Mouse (Mus musculus): ENCODE data around the gene Cdc37.

Gene Cdc37

DNA sequence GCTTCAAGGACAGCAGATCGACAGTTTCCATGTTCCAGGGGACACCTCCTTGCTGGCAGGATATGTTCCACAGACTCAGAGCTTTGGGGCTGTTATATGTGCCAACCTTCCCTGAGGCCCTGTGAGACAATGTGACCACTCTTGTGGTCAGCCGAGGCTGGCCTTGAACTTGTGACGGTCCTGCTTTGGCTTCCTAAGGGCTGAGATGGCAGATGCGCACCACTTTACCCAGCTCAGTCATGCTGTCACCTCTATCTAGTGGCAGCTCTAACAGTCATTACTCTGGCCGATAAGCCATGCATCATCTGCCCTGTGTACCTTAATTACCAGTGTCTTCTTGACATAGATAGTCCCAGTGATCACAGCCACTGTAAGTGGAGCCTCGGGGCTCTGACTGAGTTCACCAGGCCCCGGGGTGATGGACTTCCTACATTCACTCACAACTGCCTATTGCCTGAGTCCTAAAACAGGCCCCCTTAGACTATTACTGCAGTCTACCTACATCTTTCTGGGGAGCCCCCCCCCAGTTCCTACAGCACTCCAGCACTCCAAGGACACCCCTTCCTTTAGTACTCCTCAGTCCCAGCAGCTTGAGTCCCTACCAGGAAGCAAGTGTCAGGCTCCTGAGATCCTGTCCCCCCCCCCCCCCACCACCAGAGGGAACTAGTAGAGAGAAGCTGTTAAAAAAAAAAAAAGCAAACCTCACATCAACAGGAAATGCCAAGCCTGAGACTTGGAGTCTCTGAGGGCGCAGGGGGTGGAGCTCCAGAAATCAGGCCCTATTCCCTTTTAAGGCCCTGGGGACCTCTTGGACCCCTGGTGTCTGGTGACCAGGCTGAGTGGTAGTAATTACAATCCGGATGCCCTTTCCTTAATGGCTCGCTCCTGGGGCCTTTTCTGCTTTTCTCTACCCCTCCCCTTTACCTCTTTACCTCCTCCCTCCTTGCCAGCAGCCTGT lies 17.6 kb upstream of the Cdc37 start:
- DNase-seq (ENCODE audit: low spot score in 2 of 2) = no peak

DNA sequence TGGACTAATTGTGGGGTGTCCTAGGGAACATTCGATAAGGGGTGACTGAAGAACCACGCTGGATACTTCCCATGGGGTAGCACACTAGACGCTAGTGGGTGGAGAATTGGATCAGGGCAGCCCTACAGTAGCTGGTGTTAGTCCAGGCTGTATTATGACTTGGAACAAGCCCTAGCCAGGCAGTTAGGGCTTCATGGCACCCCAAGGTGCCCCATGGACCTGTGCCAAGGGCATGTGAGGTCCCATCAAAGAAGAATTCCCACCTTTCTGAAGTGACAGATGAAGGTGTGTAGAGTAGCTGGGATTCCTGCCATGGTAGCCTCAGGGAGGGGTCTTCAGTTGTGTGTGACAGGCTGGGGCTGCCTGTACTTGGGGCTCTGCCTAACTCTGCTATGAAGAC lies 16.7 kb upstream of the Cdc37 start:
- no peak for DNase-seq (ENCODE audit: low spot score in 2 of 2)

GRCm38 (mm10) chr9:21165952-21166451 lies 16.2 kb upstream of the Cdc37 start:
- peak in 1 of 2 experiments; percentile 62 for DNase-seq (ENCODE audit: low spot score in 2 of 2)

DNA sequence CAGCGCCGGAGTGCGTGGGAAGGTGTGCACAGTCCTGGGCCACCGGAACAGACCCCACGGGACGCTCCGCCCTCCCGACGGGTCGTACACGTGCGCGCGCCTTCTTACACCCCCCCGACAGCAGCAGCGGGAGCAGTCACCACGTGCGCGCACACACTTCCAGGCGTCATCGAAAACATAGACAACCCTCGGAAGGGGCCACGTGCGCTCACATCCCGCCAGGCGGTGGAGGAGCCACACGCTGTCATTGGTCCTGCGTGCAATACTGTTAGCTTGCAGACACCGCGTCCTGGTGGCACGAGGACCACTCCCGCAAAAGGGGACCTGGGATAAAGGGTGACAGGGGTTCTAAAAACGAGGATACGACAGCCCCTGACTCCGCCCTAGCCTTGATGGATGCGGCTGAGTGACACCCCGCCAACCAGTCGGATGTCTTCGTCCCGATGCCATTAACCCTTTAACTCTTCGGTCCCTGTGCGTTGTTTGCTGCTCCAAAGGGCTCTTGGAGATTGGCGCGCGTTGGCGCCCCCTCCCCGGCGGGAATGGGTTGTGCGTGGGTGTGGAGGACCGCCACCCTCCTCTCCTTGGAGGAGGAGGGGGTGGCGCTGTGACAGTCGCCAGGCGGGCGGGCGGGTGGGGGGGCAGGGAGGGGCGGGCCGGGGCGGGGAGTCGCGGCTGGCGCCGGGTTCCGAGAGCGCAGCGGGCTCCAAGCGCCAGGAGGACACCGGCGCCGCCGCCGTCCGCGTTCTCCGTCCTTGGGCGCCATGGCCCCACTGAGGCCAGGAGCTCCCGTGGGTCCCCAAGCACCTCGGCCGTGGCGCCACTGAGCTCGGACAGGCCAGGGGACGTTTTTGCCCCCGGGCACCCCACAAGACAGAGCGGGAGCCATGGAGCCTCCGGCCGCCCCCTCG lies 15.5 kb upstream of the Cdc37 start, which contains the start of gene Pde4a:
Pde4a (plus strand) TSS at position 674 of the 911 bp plus-strand sequence.
- peak; percentile 84 to 90 for DNase-seq (ENCODE audit: low spot score in 2 of 2)

GRCm38 (mm10) chr9:21164072-21164471 lies 14.3 kb upstream of the Cdc37 start:
- DNase-seq (ENCODE audit: low spot score in 2 of 2) = peak in 1 of 2 experiments; percentile 65

GRCm38 (mm10) chr9:21163086-21164050 lies 13.6 kb upstream of the Cdc37 start:
- no peak for DNase-seq (ENCODE audit: low spot score in 2 of 2)

DNA sequence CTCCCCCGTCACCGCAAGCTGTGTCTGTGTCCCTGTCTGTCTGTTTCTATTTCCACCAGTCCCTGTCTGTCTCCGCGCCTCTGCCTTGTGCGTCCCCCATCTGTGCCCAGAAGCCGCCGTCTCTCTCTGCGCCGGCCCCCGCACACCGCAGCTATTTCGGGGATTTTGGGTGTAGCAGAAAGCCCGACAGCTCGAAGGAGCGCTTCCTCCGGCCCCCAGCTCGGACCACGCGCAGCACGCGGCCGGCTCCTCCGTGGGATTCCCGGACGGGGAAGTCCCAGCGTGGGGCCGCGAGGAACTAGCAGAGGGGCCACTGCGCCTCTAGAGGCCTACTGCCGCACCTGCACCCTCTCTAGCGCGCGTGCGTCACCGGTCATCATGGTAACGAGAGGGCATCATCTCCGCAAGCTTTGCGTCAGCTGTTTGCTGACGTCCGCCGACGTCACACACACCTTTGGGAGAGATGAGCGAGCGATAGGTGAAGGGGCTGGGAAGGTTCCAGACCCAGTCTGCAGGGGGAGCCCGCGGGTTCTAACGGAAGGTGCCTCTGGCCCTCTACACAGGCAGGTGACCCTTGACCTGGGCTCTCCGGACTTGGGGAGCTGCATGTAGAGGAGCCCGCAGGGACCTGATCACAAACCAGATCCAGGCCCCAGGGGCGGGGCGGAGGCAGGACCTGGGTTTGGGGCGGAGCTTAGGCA lies 11.6 kb upstream of the Cdc37 start:
- peak; percentile 91 for DNase-seq (ENCODE audit: low spot score in 2 of 2)

DNA sequence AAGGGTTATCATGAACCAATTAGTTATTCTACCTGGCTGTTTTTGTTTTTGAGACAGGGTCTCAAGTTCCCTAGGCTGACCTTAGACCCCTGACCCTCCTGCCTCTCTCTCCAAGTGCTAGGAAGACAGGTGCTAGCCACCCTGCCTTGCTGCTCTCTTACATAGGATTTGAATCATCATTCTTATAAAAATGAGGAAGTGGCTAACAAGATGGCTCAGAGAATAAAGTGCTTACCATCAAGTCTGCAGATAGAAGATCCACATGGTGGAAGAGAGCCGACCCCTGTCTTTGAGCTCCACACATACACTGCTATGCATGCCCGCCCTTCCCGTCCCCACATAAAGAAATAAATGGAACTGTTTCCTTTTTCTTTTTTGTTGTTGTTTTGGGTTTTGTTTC lies 5.0 kb upstream of the Cdc37 start:
- DNase-seq (ENCODE audit: low spot score in 2 of 2) = no peak

- no peak for DNase-seq (ENCODE audit: low spot score in 2 of 2)
Observed at GRCm38 (mm10) chr9:21153833-21154232, 4.1 kb upstream of the Cdc37 start.

DNA sequence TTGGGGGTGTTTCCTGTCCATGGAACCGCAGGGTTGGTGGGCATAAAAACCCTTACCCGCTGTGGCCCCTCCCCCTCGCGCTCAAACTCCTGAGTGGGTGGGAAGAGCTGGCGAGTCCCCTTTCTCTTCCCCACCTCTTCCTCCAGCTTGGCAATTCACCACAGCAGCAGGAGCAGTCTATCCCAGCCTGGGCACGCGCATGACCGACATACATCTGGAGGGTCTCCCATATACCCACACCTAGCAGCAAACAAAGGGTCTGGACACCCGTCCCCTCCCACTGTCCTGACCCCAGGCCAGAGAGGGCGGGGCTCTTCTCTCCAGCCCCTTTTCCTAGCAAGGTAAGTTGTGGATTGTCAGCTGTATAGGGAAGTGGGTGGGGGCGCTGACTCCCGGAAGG lies 3.5 kb upstream of the Cdc37 start:
- no peak for DNase-seq (ENCODE audit: low spot score in 2 of 2)

GRCm38 (mm10) chr9:21152715-21153114 lies 2.9 kb upstream of the Cdc37 start:
- peak in 1 of 2 experiments; percentile 66 for DNase-seq (ENCODE audit: low spot score in 2 of 2)

DNA sequence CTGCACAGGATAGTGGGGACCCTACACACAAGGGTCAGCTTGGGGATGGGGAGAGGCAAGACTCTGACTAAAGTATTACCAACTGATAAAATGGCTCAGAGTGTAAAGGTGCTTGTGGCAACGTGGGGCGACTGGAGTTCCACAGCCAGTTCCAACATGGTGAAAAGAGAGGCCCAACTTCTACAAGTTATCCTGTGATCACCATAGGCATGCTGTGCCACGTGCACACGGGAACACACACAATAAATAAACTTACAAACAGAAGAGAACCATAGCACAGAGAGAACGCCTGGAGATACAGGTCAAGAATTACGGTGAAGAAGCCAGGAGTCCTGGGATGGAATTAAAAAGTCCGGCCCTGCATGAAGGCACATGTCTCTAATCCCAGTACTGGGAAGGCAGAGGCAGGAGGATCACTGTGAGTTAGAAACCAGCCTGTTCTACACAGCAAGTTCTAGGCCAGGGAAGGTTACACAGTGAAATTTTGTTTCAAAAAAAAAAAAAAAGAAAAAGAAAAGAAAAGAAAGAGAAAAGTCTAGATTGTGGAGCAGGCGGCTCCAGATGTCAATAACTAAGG lies 617 bp downstream of the Cdc37 start:
- no peak for DNase-seq (ENCODE audit: low spot score in 2 of 2)

GRCm38 (mm10) chr9:21148427-21148826 lies 1.4 kb downstream of the Cdc37 start:
- no peak for DNase-seq (ENCODE audit: low spot score in 2 of 2)

DNA sequence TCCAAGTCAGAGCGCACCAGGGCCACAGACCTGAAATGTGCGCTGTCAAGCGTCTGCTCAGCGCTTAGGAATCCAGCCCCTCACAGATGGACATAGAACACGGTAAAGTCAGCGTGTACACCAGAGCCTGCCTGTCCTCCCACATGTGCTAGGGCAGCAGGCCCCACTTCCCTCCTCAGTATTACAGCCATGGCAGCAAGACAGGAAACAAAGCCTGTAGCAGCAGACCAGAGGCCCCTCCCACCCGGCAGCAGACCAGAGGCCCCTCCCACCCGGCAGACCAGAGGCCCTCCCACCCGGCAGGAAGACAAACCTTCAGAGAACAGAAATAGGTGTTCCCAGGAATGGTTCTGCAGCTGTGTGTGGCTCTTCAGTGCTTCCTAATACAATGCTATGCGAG lies 3.1 kb downstream of the Cdc37 start:
- DNase-seq (ENCODE audit: low spot score in 2 of 2) = no peak

DNA sequence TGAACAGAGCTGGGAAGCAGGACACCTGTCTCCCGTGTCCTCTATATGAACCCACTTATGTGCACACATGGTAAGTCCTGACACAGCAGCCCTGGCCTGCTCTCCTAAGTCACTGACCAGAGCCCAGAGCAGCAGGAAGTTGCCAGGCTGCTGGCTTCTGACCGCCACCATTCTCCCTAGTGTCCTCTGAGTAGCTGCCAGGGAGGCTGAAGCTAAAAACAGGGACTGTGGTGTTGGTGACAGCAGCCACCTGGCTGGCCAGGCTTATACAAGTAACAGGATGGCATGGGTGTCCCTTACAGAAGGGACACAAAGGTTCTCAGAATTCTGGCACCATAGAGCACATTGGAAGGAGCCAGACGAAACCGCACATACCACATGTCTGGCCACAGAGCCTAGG lies 4.4 kb downstream of the Cdc37 start:
- no peak for DNase-seq (ENCODE audit: low spot score in 2 of 2)

GRCm38 (mm10) chr9:21144361-21144760 lies 5.4 kb downstream of the Cdc37 start:
- DNase-seq (ENCODE audit: low spot score in 2 of 2) = no peak

- DNase-seq (ENCODE audit: low spot score in 2 of 2) = no peak
Observed at GRCm38 (mm10) chr9:21141922-21142321, 7.9 kb downstream of the Cdc37 start.

DNA sequence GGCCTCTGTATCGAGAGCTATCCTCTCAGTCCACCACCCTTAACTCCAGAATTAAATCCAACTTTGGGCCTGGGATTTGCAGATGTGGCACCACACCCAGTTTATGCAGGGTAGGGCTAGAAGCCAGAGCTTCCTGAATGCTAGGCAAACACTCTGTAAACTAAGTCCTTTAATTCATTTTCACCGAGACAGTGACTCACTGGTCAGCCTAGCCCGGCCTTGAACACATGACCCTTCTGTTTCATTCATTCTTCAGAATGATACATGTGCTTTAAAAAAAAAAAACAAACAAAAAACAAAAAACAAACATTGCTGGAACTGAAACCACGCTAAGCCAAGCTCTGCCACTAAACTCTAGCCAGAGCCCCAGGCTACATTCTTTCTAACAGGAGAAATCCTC lies 11.4 kb downstream of the Cdc37 start:
- DNase-seq (ENCODE audit: low spot score in 2 of 2) = no peak

GRCm38 (mm10) chr9:21137229-21137628 lies 12.6 kb downstream of the Cdc37 start:
- DNase-seq (ENCODE audit: low spot score in 2 of 2) = no peak

DNA sequence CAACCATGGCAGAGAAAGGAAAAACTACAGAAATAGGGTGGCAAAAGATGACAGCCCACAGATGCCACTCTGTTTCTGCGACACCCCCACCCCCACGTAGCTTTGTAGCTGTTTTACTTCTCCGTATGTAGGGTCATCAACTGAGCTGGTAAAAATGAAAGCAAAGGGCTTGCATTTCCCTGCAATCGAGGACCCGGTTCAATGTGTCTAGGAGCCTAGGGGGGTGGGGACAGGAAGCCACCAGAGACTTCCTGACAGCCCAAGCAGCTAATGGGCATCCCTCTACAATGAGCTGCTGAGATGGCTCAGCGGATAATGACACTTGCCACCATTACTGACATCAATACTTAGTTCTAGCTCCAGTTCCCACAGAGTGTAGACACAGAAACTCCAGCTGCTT lies 13.4 kb downstream of the Cdc37 start:
- DNase-seq (ENCODE audit: low spot score in 2 of 2) = no peak

Measured in frontal cortex, postnatal 10 days (tissue).